Mouse (Mus musculus): Measurements from ENCODE around the gene Auts2. TPM values are rescaled to one million over a fixed set of nuclear protein-coding genes. Genes with fewer than 3 reads are reported as not detected.

The Auts2 gene
- polyA plus RNA-seq, 1 experiment = 8.7 TPM

- DNase-seq (ENCODE audit: low read depth) = no peak
These were observed 154.4 kb downstream of the Auts2 start for GRCm38 (mm10) chr5:132388746-132389145.

GRCm38 (mm10) chr5:132385244-132385855 is 157.8 kb downstream of the Auts2 start:
- DNase-seq (ENCODE audit: low read depth) = no peak

GRCm38 (mm10) chr5:132380261-132380660 is 162.9 kb downstream of the Auts2 start:
- DNase-seq (ENCODE audit: low read depth) = no peak

- DNase-seq (ENCODE audit: low read depth) = no peak
These were observed 164.2 kb downstream of the Auts2 start for GRCm38 (mm10) chr5:132378977-132379376.

- DNase-seq (ENCODE audit: low read depth) = no peak
These were observed 168.0 kb downstream of the Auts2 start for GRCm38 (mm10) chr5:132375130-132375529.

- no peak for DNase-seq (ENCODE audit: low read depth)
These were observed 169.6 kb downstream of the Auts2 start for GRCm38 (mm10) chr5:132373471-132374075.

GRCm38 (mm10) chr5:132372605-132373004 is 170.5 kb downstream of the Auts2 start:
- no peak for DNase-seq (ENCODE audit: low read depth)

- no peak for DNase-seq (ENCODE audit: low read depth)
These were observed 174.5 kb downstream of the Auts2 start for GRCm38 (mm10) chr5:132368678-132369088.

- no peak for DNase-seq (ENCODE audit: low read depth)
These were observed 181.9 kb downstream of the Auts2 start for GRCm38 (mm10) chr5:132361276-132361675.

GRCm38 (mm10) chr5:132357726-132358125 is 185.4 kb downstream of the Auts2 start:
- DNase-seq (ENCODE audit: low read depth) = no peak

GRCm38 (mm10) chr5:132355935-132356334 is 187.2 kb downstream of the Auts2 start:
- no peak for DNase-seq (ENCODE audit: low read depth)

GRCm38 (mm10) chr5:132352437-132352836 is 190.7 kb downstream of the Auts2 start:
- DNase-seq (ENCODE audit: low read depth) = no peak

- no peak for DNase-seq (ENCODE audit: low read depth)
These were observed 192.0 kb downstream of the Auts2 start for GRCm38 (mm10) chr5:132351139-132351538.

- no peak for DNase-seq (ENCODE audit: low read depth)
These were observed 201.8 kb downstream of the Auts2 start for GRCm38 (mm10) chr5:132341315-132341714.

GRCm38 (mm10) chr5:132337677-132338076 is 205.5 kb downstream of the Auts2 start:
- DNase-seq (ENCODE audit: low read depth) = no peak

- no peak for DNase-seq (ENCODE audit: low read depth)
These were observed 207.4 kb downstream of the Auts2 start for GRCm38 (mm10) chr5:132335719-132336118.

GRCm38 (mm10) chr5:132334796-132335195 is 208.3 kb downstream of the Auts2 start:
- no peak for DNase-seq (ENCODE audit: low read depth)

- no peak for DNase-seq (ENCODE audit: low read depth)
These were observed 209.4 kb downstream of the Auts2 start for GRCm38 (mm10) chr5:132333744-132334143.

- no peak for DNase-seq (ENCODE audit: low read depth)
These were observed 210.6 kb downstream of the Auts2 start for GRCm38 (mm10) chr5:132332521-132332920.

- peak; percentile 99 for DNase-seq (ENCODE audit: low read depth)
These were observed 213.8 kb downstream of the Auts2 start for GRCm38 (mm10) chr5:132329171-132329936.

- no peak for DNase-seq (ENCODE audit: low read depth)
These were observed 218.8 kb downstream of the Auts2 start for GRCm38 (mm10) chr5:132324246-132324883.

GRCm38 (mm10) chr5:132323608-132324007 is 219.5 kb downstream of the Auts2 start:
- DNase-seq (ENCODE audit: low read depth) = no peak
